Mouse (Mus musculus) intestine, embryonic 16.5 days (tissue): Measurements from ENCODE around the gene Sh2b2. TPM values are rescaled to one million over a fixed set of nuclear protein-coding genes. Genes with fewer than 3 reads are reported as not detected.
"Not testable (repeated sequence)": the region's sequence is repeated elsewhere in the genome, so short reads cannot be mapped to it uniquely, and the experiment has no call there.

ENCODE experiments used
- ATAC-seq: fragments of 200-750 bp; cut with Nextera tagmentation; 2 replicates; pipeline ENCODE4 v1.8.0; 2017; ENCODE audit warnings: moderate TSS enrichment, moderate library complexity
- H3K27ac ChIP-seq: fragments of 300-500 bp; sonication (generic); 2 replicates; pipeline ENCODE4 v1.5.1; 2014; ENCODE audit warnings: mild to moderate bottlenecking, low read length
- H3K27me3 ChIP-seq: fragments of 300-500 bp; sonication (generic); replicated peaks from 2 replicates; pipeline ENCODE4 v1.6.1; 2014; ENCODE audit warnings: low read length, control low read depth, mixed read lengths; ENCODE audit not compliant: control insufficient read depth, insufficient read depth
- H3K36me3 ChIP-seq: fragments of 300-500 bp; sonication (generic); 2 replicates; pipeline ENCODE4 v1.6.1; 2014; ENCODE audit warnings: low read length, control low read depth; ENCODE audit not compliant: control insufficient read depth, insufficient read depth
- H3K4me1 ChIP-seq: fragments of 300-500 bp; sonication (generic); 2 replicates; pipeline ENCODE4 v1.6.1; 2014; ENCODE audit warnings: low read length, control low read depth, mixed read lengths; ENCODE audit not compliant: control insufficient read depth, insufficient read depth
- H3K4me2 ChIP-seq: fragments of 300-500 bp; sonication (generic); 2 replicates; pipeline ENCODE4 v1.6.1; 2014; ENCODE audit warnings: low read depth, low read length, control low read depth
- H3K4me3 ChIP-seq: fragments of 300-500 bp; sonication (generic); 2 replicates; pipeline ENCODE4 v1.5.1; 2014; ENCODE audit warnings: mild to moderate bottlenecking, low read length
- H3K9ac ChIP-seq: fragments of 300-500 bp; sonication (generic); 2 replicates; pipeline ENCODE4 v1.6.1; 2014; ENCODE audit warnings: low read depth, low read length
- H3K9me3 ChIP-seq: fragments of 300-500 bp; sonication (generic); 2 replicates; pipeline ENCODE4 v1.6.1; 2016; ENCODE audit warnings: low read length, control low read depth; ENCODE audit not compliant: control insufficient read depth
- WGBS: fragments of 180-500 bp; shearing (Covaris S2); extraction: QIAGEN DNeasy Blood & Tissue Kit; methylation state at CpG from one replicate; pipeline ENCODE4 v1.1.7; 2014; 5-methylcytosine and 5-hydroxymethylcytosine counted together
- polyA plus RNA-seq: library from polyadenylated mRNA; unstranded; fragments of >200 nt; fragmentation: Nextera tagmentation; extraction: Ambion mirVana; gene quantifications from 2 replicates; pipeline ENCODE4 v1.2.1, GENCODE M21; 2015

The Sh2b2 gene
- polyA plus RNA-seq, 1 experiment from 2014 or later, result 2.2 TPM

DNA sequence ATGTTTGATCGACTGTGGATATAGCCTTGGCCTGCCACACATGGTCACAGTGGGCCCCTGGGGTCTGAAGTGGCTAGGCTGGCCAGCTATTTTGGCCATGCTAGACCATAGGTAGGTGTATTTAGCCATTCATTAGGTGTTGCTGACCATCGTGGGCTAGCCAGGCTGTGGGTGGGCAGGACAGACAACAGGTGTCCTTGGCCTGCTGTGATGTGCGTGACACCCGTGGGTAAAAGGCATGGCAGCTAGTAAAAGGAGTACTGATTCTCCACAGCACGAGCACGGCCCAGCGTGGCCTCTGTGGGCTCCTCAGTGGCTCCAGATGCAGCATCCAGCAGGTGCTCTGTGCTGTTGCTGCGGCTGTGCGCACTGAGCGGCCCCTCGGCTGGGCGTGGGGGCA lies 27.8 kb downstream of the Sh2b2 start:
- no peaks in the 10 kb centered on the region for H3K36me3 ChIP-seq
- peaks cover 4% of the 10 kb centered on the region; the same call in 1 of the 2 replicates for H3K4me1 ChIP-seq
- H3K4me3 ChIP-seq, result no peak overlapping the region
- H3K4me2 ChIP-seq, result no peak overlapping the region
- ATAC-seq, result no peak
- H3K27me3 ChIP-seq, result no peaks in the 10 kb centered on the region
- H3K9me3 ChIP-seq, result no peaks in the 10 kb centered on the region; the same call in 1 of the 2 replicates
- H3K9ac ChIP-seq, result no peak overlapping the region
- no peak overlapping the region for H3K27ac ChIP-seq
- 77% methylated on average over 12 of the region's 12 CpGs for WGBS

DNA sequence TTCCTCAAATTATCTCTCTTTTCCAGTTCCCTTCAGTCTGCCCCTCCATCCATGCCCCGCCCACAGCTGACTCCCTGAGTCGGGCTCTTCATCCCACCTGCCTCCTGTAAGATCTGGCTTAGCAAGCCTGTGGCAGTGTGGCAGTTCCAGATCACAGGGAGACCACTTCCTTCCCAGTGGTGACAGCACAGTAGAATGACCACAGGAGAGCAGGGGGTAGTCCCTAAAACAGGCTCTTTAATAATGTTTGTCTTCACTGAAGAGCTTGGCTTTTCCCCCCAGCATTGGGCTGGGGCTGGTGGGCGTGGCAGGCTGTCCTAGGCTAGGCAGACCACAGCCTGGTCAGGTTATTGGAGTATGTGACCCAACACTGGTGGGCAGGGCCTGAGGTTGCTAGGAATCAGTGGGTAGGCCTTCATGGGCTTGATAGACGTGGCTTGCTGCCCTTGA lies 28.4 kb downstream of the Sh2b2 start:
- Histone ChIP-seq H3K9me3 (no peaks in the 10 kb centered on the region; the same call in 1 of the 2 replicates), H3K4me1 (peaks cover 4% of the 10 kb centered on the region; the same call in 1 of the 2 replicates), H3K27ac (no peak overlapping the region), H3K27me3 (no peaks in the 10 kb centered on the region), H3K9ac (no peak overlapping the region), H3K4me3 (no peak overlapping the region), H3K4me2 (no peak overlapping the region), H3K36me3 (no peaks in the 10 kb centered on the region)
- ATAC-seq, result no peak
- WGBS, result 64% methylated on average over 4 of the region's 4 CpGs

DNA sequence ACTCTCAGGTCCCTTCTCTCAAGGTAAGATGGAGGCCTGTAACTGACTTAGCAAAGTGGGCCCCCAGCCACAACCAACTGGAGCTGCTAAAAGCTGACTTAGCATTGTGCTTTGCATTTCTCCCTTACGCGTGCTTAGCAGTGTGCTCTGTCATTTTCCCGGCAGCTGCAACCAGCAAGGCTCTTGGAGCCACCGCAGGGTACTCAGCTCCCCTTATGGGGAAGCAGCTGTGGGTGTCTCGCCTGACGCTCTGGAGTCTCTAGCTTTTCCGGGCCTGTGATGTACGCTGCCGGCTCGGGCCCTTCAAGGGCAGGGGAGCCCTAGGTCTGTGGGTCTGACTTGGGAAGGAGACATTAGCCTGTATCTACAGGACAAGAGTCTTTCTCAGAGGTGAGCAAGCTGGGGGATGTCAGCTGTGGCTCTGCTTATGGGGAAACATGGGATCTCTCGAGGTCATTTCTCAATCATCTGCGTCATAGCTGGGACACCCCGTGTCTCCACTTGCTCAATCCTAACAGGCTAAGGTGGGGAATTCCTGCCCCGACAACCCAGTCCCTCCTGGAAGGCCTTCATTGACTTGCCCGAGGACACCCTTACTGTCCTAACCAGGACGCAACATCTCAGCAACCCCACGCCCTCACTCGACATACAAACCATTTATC lies 29.2 kb downstream of the Sh2b2 start:
- Histone ChIP-seq H3K9me3 (no peaks in the 10 kb centered on the region; the same call in 1 of the 2 replicates), H3K4me2 (no peak overlapping the region), H3K36me3 (no peaks in the 10 kb centered on the region), H3K4me1 (peaks cover 4% of the 10 kb centered on the region; the same call in 1 of the 2 replicates), H3K27me3 (no peaks in the 10 kb centered on the region), H3K27ac (no peak overlapping the region), H3K4me3 (no peak overlapping the region), H3K9ac (no peak overlapping the region)
- no peak for ATAC-seq
- WGBS, result 80% methylated on average over 18 of the region's 18 CpGs

GRCm38 (mm10) chr5:136215958-136216357 lies 30.4 kb downstream of the Sh2b2 start:
- Histone ChIP-seq H3K9ac (no peak overlapping the region), H3K4me3 (no peak overlapping the region), H3K9me3 (no peaks in the 10 kb centered on the region; the same call in 1 of the 2 replicates), H3K36me3 (no peaks in the 10 kb centered on the region), H3K27ac (no peak overlapping the region), H3K27me3 (no peaks in the 10 kb centered on the region), H3K4me2 (no peak overlapping the region), H3K4me1 (peaks cover 4% of the 10 kb centered on the region; the same call in 1 of the 2 replicates)
- WGBS, result 74% methylated on average over 5 of the region's 5 CpGs
- ATAC-seq, result no peak

DNA sequence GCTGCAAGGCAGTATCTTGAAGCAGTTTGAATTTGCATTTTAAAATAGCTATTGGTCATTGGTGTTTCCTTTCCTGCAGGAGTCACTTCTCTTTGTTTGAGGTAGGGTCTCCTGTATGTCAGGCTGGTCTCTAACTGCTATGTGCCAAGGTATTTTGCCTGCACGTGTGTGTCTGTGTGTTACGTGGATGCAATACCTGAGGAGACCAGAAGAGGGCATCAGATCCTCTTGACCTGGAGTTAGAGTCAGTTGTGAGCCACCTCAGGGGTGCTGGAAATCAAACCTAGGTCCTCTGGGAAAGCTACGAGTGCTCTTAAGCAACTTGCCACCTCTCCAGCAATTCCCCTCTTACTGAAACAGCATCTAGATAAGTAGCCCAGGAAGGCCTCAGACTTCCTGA lies 31.1 kb downstream of the Sh2b2 start:
- no peaks in the 10 kb centered on the region for H3K36me3 ChIP-seq
- 89% methylated on average over 3 of the region's 3 CpGs for WGBS
- H3K27me3 ChIP-seq, result no peaks in the 10 kb centered on the region
- no peak overlapping the region for H3K4me2 ChIP-seq
- H3K4me1 ChIP-seq, result peaks cover 4% of the 10 kb centered on the region; the same call in 1 of the 2 replicates
- ATAC-seq, result no peak
- no peak overlapping the region for H3K27ac ChIP-seq
- H3K9ac ChIP-seq, result no peak overlapping the region
- no peak overlapping the region for H3K4me3 ChIP-seq
- H3K9me3 ChIP-seq, result no peaks in the 10 kb centered on the region; the same call in 1 of the 2 replicates

GRCm38 (mm10) chr5:136213716-136214115 lies 32.6 kb downstream of the Sh2b2 start:
- Histone ChIP-seq H3K4me2 (no peak overlapping the region), H3K4me3 (no peak overlapping the region), H3K36me3 (no peaks in the 10 kb centered on the region), H3K9me3 (no peaks in the 10 kb centered on the region; the same call in 1 of the 2 replicates), H3K27me3 (no peaks in the 10 kb centered on the region), H3K4me1 (peaks cover 4% of the 10 kb centered on the region; the same call in 1 of the 2 replicates), H3K27ac (no peak overlapping the region), H3K9ac (no peak overlapping the region)
- 83% methylated on average over 5 of the region's 5 CpGs for WGBS
- no peak for ATAC-seq

DNA sequence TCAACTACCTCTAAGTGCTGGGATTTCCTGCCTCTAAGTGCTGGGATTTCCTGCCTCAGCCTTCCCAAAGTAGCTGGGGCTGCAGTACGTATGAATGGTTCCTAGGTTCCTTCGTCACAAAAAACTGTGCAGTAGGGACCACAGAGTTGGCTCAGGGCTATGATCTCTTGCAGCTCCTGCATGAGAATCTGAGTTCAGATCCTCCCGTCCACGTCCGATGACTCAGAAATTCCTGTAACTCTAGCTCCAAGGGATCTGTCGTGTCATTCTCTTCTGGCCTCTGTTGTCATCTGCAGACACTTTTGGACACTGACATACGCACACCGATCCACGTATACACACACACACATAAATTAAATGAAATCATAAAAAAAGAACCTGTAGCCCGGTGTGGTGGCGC lies 33.6 kb downstream of the Sh2b2 start:
- Histone ChIP-seq H3K27ac (no peak overlapping the region), H3K36me3 (no peaks in the 10 kb centered on the region), H3K9ac (no peak overlapping the region), H3K4me2 (no peak overlapping the region), H3K4me3 (no peak overlapping the region), H3K27me3 (no peaks in the 10 kb centered on the region), H3K4me1 (peaks cover 3% of the 10 kb centered on the region; the same call in 1 of the 2 replicates), H3K9me3 (no peaks in the 10 kb centered on the region; the same call in 1 of the 2 replicates)
- 90% methylated on average over 11 of the region's 11 CpGs for WGBS
- ATAC-seq, result no peak

GRCm38 (mm10) chr5:136211341-136212102 lies 34.8 kb downstream of the Sh2b2 start:
- not testable (repeated sequence) for H3K4me1 ChIP-seq, H3K27me3 ChIP-seq, H3K36me3 ChIP-seq, H3K9ac ChIP-seq, H3K27ac ChIP-seq, H3K4me2 ChIP-seq, H3K9me3 ChIP-seq, H3K4me3 ChIP-seq, ATAC-seq
- WGBS, result 88% methylated on average over 14 of the region's 14 CpGs

- H3K4me2 ChIP-seq, result no peak overlapping the region
- 71% methylated on average over 5 of the region's 5 CpGs for WGBS
- H3K36me3 ChIP-seq, result no peaks in the 10 kb centered on the region
- no peak overlapping the region for H3K27ac ChIP-seq
- no peaks in the 10 kb centered on the region for H3K4me1 ChIP-seq
- H3K9me3 ChIP-seq, result no peaks in the 10 kb centered on the region; the same call in 1 of the 2 replicates
- no peaks in the 10 kb centered on the region for H3K27me3 ChIP-seq
- no peak overlapping the region for H3K9ac ChIP-seq
- H3K4me3 ChIP-seq, result no peak overlapping the region
- no peak for ATAC-seq
Measured at GRCm38 (mm10) chr5:136210549-136210948, 35.8 kb downstream of the Sh2b2 start.
